Mouse (Mus musculus) forebrain, postnatal 0 days (tissue): ENCODE measurements around the gene Foxc2. TPM values are rescaled to one million over a fixed set of nuclear protein-coding genes. Genes with fewer than 3 reads are reported as not detected.

Experiments
- ATAC-seq: fragments of 200-750 bp; cut with Nextera tagmentation; 2 replicates; pipeline ENCODE4 v1.8.0; 2017; ENCODE audit warnings: mild to moderate bottlenecking, moderate library complexity
- DNase-seq: peaks from one replicate; pipeline ENCODE4 v3.0.0-alpha.2; 2015
- H3K27ac ChIP-seq: fragments of 300-500 bp; sonication (generic); 2 replicates; pipeline ENCODE4 v1.5.1; 2014; ENCODE audit warnings: low read depth, mild to moderate bottlenecking, antibody characterized with exemption, low read length, moderate library complexity, mixed read lengths
- H3K27me3 ChIP-seq: fragments of 300-500 bp; sonication (generic); 2 replicates; pipeline ENCODE4 v1.6.1; 2014; ENCODE audit warnings: mild to moderate bottlenecking, low read length, mixed read lengths; ENCODE audit not compliant: insufficient read depth
- H3K36me3 ChIP-seq: fragments of 300-500 bp; sonication (generic); 2 replicates; pipeline ENCODE4 v1.6.1; 2014; ENCODE audit warnings: mild to moderate bottlenecking, moderate library complexity; ENCODE audit not compliant: insufficient read depth
- H3K4me1 ChIP-seq: fragments of 300-500 bp; sonication (generic); 2 replicates; pipeline ENCODE4 v1.6.1; 2014; ENCODE audit warnings: antibody characterized with exemption; ENCODE audit not compliant: insufficient read depth
- H3K4me2 ChIP-seq: fragments of 300-500 bp; sonication (generic); 2 replicates; pipeline ENCODE4 v1.6.1; 2014; ENCODE audit warnings: low read depth, mild to moderate bottlenecking, moderate library complexity
- H3K4me3 ChIP-seq: fragments of 300-500 bp; sonication (generic); 2 replicates; pipeline ENCODE4 v1.5.1; 2014; ENCODE audit warnings: low read depth, low read length, mixed read lengths
- H3K9ac ChIP-seq: fragments of 300-500 bp; sonication (generic); 2 replicates; pipeline ENCODE4 v1.6.1; 2014; ENCODE audit warnings: mild to moderate bottlenecking
- H3K9me3 ChIP-seq: fragments of 300-500 bp; sonication (generic); 2 replicates; pipeline ENCODE4 v1.6.1; 2016; ENCODE audit warnings: low read length
- CTCF ChIP-seq: sonication (generic); IDR thresholded peaks from 2 replicates; pipeline ENCODE4 v1.5.1; 2016; ENCODE audit warnings: antibody characterized with exemption, control low read depth, low read depth
- WGBS: fragments of 180-500 bp; shearing (Covaris S2); extraction: QIAGEN DNeasy Blood & Tissue Kit; methylation state at CpG from one replicate; pipeline ENCODE4 v1.1.7; 2014; 5-methylcytosine and 5-hydroxymethylcytosine counted together
- polyA plus RNA-seq: library from polyadenylated mRNA; unstranded; fragments of >200 nt; fragmentation: Nextera tagmentation; extraction: Ambion mirVana; gene quantifications from 2 replicates; pipeline ENCODE4 v1.2.1, GENCODE M21; 2015
- total RNA-seq: library from RNA; depleted of rRNA; stranded (reverse); fragments of >200 nt; gene quantifications from 2 replicates; pipeline ENCODE4 v1.2.3, GENCODE M21; 2014

Gene Foxc2
- total and polyA plus RNA-seq, 2 experiments from 2014 or later: 2.7 to 6.5 TPM

DNA sequence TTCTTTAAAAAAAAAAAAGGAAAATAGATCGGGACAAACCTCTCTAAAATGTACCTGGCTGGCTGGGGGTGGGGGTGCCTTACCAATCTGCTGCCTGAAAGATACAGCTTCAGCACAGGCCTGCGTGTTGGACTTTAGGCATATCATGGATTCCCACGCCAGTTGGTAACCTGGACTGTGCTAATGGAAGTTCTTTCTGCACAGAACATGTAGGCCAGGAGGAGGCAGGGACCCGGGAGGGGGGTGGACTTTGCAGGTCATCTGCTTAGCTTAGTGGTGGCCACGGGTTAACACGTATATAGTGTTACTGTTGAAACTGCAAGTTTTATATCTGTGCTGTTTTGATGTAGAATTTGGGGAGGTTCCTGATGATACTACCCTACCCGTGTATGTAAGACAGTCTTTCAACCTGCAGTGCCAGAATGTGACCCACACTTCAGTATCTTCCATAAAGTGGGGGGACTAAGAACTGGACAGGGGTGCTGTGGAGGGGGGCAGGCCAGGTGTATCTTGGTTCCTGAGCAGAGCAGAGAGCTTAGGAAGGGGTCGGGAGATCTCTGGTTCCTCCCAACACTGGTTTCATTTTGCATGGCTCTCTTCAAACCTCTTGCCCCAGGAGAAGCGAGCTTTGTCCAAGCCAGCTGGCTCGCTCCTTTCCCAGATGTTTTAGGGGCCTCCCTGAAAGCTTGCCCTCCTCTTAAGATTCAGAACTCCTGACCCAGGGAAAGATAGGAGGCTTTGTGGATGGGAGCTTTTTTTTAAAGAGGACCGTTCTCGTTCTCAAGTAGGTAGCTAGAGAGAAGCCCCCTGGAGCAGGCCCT, 3.9 kb downstream of the Foxc2 start:
- H3K9ac ChIP-seq: no peak overlapping the region
- no peak for ATAC-seq
- no peak for DNase-seq
- H3K4me3 ChIP-seq: no peak overlapping the region
- WGBS: 6% methylated on average over 12 of the region's 12 CpGs
- peaks cover 95% of the 10 kb centered on the region for H3K27me3 ChIP-seq
- no peak overlapping the region for H3K4me2 ChIP-seq
- no peak overlapping the region for H3K27ac ChIP-seq
- H3K9me3 ChIP-seq: 0 out of 2 replicates have a peak, but pooled peaks cover 3% of the 10 kb centered on the region
- no peaks in the 10 kb centered on the region for H3K4me1 ChIP-seq
- no peak for TF ChIP-seq CTCF
- no peaks in the 10 kb centered on the region for H3K36me3 ChIP-seq

DNA sequence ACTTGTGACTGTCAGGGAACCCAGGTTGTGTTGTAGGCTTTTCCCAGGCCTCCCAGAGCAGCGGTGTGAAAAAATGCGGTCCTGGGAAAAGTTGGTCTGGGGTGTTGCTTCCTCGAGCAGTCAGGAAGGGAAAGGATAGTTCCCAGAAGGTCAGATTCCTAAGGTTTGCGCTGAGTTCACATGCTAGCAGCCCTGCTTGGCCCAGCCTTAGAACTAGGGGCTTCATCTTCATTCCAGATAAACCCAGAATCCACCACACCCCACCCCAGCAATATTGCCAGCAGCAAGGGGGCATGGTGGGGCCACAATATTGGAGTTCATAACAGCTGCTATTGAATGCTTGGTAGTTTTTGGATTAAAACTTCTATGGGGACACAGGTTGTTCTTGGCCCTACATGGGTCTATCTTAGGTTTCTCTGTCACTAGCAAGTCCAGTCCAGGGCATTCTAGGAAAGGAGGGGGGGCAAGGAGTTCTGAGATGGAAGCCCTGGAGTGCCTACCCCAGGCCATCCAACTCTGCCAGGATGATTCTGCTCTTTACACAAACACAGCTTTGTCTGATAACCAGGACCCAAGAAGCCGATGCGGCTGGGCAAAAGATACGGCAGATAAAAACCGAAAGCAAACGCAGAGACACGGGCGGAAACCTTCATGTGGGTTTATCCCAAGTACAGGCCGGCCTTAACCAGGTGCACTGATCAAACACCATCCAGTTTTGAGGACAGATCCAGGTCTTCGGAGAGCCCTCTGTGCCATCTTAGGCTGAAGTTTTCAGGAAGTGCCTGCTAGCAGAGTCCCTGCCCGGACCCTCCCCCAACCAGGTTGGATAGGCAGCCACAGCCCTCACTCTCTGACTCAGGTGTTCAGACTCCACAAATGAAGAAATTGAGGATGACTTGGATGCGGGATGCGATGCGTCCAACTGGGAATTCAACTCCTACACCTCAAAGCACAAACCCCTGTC, 4.8 kb downstream of the Foxc2 start:
- no peaks in the 10 kb centered on the region for H3K4me1 ChIP-seq
- ATAC-seq: no peak
- no peak for TF ChIP-seq CTCF
- H3K4me2 ChIP-seq: no peak overlapping the region
- H3K27me3 ChIP-seq: peaks cover 95% of the 10 kb centered on the region
- 0 out of 2 replicates have a peak, but pooled peaks cover 3% of the 10 kb centered on the region for H3K9me3 ChIP-seq
- WGBS: 6% methylated on average over 17 of the region's 17 CpGs
- peak; percentile 4 for DNase-seq
- no peak overlapping the region for H3K4me3 ChIP-seq
- no peak overlapping the region for H3K27ac ChIP-seq
- no peak overlapping the region for H3K9ac ChIP-seq
- H3K36me3 ChIP-seq: no peaks in the 10 kb centered on the region

DNA sequence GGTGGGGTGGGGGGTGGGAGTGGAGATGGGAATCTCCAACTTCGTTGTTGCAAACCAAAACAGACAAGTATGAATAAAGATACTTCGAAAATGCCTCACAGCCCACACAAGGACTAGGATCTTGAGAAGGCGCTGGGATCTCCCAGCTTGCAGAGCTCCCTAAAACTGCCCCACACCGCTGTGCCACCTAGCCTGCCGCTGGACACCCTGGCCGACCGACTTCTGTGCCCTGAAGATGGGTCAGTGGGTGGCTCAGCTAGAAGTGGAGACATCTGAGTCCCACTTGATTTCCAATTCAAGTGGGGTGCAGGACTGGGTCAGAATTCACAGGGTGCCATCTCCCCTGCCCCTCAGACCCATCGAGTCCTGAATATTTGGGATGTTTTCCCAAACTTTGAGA, 5.7 kb downstream of the Foxc2 start:
- H3K9me3 ChIP-seq: 0 out of 2 replicates have a peak, but pooled peaks cover 3% of the 10 kb centered on the region
- WGBS: 8% methylated on average over 8 of the region's 8 CpGs
- ATAC-seq (no peak), DNase-seq (peak; percentile 2)
- peaks cover 95% of the 10 kb centered on the region for H3K27me3 ChIP-seq
- no peak overlapping the region for H3K4me3 ChIP-seq
- H3K36me3 ChIP-seq: no peaks in the 10 kb centered on the region
- no peak overlapping the region for H3K4me2 ChIP-seq
- no peak overlapping the region for H3K9ac ChIP-seq
- no peaks in the 10 kb centered on the region for H3K4me1 ChIP-seq
- H3K27ac ChIP-seq: no peak overlapping the region
- TF ChIP-seq CTCF: no peak

DNA sequence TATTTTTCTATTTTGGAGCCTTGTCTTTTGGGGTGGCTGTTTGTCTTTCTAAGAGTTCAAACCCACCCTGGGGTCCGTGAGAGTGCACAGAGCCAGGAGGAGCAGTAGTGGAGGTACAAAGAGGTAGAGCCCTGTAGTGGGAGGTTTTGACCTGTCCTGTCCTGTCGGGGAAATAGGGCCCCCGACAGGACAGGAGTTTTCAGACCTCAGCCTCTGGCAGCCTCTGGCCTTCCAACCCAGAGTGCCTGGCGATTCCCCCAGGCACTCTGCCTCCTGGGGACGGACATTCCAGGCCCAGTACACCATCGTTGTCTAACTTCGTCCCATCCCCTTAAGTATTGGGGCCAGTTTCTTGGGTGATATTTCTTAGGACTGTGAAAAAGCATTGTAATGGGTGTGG, 6.4 kb downstream of the Foxc2 start:
- Histone ChIP-seq H3K27me3 (peaks cover 96% of the 10 kb centered on the region), H3K36me3 (no peaks in the 10 kb centered on the region), H3K4me2 (no peak overlapping the region), H3K9me3 (0 out of 2 replicates have a peak, but pooled peaks cover 3% of the 10 kb centered on the region), H3K9ac (no peak overlapping the region), H3K4me1 (no peaks in the 10 kb centered on the region), H3K27ac (no peak overlapping the region), H3K4me3 (no peak overlapping the region)
- no peak for TF ChIP-seq CTCF
- no peak for ATAC-seq
- no peak for DNase-seq
- 6% methylated on average over 7 of the region's 7 CpGs for WGBS

DNA sequence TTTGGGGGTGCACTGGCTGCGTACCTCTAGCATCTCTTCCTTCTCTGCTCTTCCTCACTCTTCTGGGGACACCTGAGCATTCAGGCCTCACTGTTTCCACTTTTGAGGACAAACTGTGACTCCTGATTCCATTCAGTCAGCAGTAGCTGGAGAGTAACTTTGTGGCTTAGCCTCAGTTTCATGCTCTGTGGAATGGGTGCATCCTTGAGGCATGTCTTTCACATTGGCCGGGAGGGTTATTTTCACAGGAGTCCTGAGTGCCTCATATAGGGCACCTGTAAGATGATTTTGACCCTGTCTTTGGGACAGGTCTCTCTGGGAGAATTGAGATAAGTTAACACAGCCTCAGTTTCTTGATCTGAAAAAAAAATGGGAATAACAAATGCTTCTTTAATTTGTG, 7.1 kb downstream of the Foxc2 start:
- no peak overlapping the region for H3K4me3 ChIP-seq
- H3K9ac ChIP-seq: no peak overlapping the region
- 0 out of 2 replicates have a peak, but pooled peaks cover 3% of the 10 kb centered on the region for H3K9me3 ChIP-seq
- peaks cover 94% of the 10 kb centered on the region for H3K27me3 ChIP-seq
- TF ChIP-seq CTCF: no peak
- H3K4me2 ChIP-seq: no peak overlapping the region
- H3K27ac ChIP-seq: no peak overlapping the region
- no peak for ATAC-seq
- no peaks in the 10 kb centered on the region for H3K4me1 ChIP-seq
- no peaks in the 10 kb centered on the region for H3K36me3 ChIP-seq
- no peak for DNase-seq
- WGBS: 26% methylated on average over 2 of the region's 2 CpGs

DNA sequence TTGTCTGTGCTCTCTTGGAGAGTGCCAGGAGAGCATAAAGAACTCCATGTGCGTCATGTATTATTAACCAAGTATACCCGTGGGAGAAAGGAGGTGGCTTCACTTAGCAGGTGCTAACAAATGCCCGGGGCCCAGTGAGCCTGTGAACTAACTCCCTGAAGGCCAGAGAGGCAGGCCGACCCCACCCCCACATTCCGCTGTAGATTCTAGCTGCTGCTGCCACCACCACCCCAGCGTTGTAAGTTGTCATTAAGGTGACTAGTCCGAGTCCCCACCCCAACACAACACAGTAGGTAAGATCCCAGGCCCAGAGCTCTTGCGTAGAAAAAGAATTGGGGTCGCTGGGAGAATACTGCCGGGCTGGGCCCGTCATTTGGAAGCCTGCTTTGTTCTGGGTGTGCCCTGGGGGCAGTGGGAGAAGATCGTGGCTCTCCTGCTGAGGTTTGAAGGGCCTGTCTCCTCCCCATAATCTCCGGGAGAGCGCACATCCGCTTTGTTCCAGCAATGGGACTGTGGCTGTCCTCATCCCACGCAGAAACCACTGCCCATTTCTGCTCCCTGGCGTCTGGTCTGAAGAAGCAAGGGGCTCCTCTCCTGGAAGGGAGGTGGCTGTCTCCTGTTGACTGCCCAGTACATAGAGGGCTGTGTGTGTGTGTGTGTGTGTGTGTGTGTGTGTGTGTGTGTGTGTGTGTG, 8.7 kb downstream of the Foxc2 start:
- Histone ChIP-seq H3K9ac (no peak overlapping the region), H3K36me3 (no peaks in the 10 kb centered on the region), H3K4me1 (no peaks in the 10 kb centered on the region), H3K27ac (no peak overlapping the region), H3K9me3 (0 out of 2 replicates have a peak, but pooled peaks cover 3% of the 10 kb centered on the region), H3K4me3 (no peak overlapping the region), H3K4me2 (no peak overlapping the region), H3K27me3 (peaks cover 96% of the 10 kb centered on the region)
- DNase-seq: no peak
- 3% methylated on average over 17 of the region's 17 CpGs for WGBS
- no peak for TF ChIP-seq CTCF
- ATAC-seq: no peak
